Mouse (Mus musculus) heart, adult 18-20 months (tissue): ENCODE measurements around the gene Spp2. TPM values are rescaled to one million over a fixed set of nuclear protein-coding genes. Genes with fewer than 3 reads are reported as not detected.

Source experiments
- DNase-seq, 2 experiments: peaks; one replicate each; pipeline ENCODE4 v3.0.0; 2021 to 2022; ENCODE audit warnings: mixed read lengths in 1 of 2
- long read RNA-seq, 2 experiments: library from polyadenylated mRNA; stranded (forward); transcript quantifications; one replicate each; pipeline ENCODE4 v2.0.0; 2021
- total RNA-seq, 2 experiments: library from RNA; stranded (reverse); gene quantifications; 2 replicates each; pipeline ENCODE4 v1.2.3; 2021

Spp2 gene
- not detected for total RNA-seq
- long read RNA-seq, experiment 1 = 0 reads
- long read RNA-seq, experiment 2 = 0 reads

DNA sequence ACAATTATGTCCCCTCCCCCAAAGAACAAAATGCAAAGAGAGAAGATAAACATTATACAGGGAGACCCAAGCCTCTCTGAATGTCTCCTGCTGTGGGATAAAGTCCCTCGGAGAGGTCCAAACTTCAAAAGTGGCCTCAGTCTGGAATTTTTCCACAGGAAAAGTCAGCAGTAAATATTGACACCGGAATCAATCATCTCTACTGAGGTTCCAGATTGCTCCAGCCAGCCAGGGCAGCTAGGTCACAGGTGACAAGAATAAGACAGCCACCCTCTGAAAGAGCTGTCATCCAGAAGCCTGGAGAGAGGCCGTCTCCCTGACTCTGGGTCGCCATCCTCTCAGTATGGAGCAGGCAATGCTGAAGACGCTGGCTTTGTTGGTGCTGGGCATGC, at the start of gene Spp2:
Gene Spp2 (plus strand): TSS at position 155 of the 392 bp plus-strand sequence.
- no peak for DNase-seq

DNA sequence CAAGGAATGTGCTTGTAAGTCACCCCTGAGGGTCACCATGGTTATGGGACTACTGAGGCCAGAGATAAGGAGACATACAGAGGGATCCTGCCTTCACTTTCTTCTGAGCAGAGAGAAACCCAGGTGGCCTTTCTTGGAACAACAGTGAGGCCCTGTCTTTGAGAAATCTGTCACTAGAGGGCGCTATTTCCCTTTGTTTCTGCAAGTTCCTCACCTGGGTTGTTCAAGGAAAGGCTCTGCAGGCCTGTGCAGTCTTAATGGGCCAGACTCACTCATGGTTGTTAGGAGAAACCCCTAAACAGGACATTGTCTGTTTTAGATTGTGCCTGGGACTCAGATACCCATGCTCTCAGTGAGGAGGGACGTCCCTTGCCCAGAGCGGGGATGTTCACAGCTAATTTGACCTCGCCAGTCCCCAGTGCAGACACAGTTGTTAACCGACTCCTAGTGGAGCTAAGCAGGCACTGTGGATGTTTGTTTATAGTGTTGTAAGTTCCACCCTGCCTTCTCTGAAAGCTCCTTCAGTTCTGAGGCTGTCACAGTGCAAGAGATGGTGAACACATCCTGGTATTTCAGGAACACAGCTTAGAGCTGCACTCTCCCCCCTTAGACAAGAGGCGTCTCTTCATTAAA, 49.2 kb upstream of the Spp2 start:
- peak; percentile 10 to 50 for DNase-seq

DNA sequence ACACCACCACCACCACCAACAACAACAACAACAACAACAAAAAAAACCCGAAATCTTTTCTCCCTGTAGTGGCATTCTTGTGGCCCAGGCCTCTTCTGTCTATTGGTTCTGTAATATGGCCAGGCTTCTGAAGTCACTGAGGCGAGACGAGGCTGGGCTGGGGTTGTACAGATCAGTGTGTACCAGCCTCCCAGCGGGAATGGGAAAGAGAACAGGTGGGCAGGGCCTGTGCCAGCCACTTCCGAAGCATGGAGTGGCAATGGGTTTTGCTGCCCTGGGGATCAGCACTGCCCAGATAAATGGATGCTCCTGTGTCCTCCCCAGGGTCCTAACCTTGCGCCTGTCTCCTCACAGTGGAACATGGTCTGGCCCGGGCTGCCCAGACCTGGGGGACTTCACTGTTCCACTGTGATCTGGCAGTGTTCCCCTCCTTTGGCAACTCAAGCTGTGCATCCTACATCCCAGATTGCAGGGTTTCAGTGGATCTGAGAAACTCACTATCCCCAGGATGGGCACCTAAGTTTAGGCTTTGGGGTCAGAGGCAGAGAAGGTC, 48.6 kb upstream of the Spp2 start:
- DNase-seq = no peak

DNA sequence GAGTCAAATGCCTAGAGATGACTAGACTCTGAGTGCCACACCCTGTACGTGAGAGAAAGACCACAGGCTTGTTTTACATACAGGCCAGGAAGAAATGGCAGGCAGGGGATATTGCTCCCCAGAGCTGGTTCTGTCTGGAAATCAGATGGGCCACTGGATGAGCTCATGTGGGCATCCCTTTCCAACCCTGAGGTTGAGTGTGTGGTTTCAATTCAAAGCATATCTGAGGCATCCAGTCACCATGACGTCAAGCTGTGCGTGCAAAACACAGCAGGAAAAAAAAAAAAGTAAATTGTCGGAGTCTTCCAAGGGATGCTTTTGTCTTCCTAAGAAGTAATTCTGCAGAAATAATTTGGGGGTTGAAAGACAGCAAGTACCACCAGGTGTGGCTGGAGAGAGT, 45.7 kb upstream of the Spp2 start:
- DNase-seq = no peak

DNA sequence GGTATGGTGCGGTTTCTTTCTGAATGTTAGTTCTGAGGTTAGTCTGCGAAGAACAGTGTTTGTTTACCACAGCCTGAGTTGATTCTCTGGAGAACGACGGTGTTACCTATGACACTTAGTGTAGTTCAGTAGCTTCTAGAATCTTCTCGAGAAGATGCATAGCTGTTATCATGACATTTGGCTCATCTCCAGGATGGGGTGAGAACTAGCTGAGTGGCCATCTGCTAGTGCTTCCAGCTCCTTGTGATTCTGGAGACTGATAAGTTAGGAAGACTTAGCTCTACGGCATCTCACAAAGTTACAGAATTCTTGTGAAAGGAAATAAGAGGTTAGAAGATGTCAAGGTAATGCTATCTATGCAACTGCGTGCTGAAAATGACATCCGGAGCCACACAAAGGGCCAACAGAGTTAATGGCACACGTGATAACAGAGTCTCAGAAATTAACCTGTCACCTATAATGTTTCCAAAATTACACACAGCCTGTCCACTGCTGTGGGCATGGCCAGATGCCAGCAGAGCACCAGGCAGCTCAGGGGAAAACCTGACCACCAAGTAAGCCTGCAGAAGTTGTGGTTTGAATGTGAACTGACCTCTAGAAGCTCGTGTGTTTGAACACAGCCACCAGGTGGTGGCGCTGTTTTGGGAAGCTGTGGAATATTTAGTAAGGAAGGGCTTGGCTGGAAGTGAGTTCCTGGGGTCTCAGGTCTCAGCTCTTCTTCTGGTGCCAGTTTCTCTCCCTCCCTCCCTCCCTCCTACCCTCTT, 39.7 kb upstream of the Spp2 start:
- DNase-seq = no peak

DNA sequence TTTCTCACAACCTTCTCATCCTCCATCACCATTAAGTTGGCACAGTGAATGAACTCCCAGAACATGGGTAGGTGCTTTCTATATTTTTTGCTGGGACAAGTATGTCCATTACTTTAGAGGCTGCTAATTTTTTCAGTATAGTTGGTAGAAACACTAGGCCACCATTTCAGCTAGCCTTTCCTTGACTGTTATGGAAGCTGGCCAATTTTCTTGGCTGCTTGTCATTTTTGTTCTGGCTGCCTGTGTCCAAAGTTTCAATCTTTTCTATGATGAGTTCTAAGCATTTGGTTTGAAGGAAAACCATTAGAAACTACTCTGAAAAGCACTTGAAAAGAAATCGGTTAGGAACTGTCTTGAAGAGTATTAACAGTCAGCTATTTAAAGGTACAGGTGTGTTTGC, 28.3 kb upstream of the Spp2 start:
- DNase-seq = peak in 1 of 2 experiments; percentile 3

DNA sequence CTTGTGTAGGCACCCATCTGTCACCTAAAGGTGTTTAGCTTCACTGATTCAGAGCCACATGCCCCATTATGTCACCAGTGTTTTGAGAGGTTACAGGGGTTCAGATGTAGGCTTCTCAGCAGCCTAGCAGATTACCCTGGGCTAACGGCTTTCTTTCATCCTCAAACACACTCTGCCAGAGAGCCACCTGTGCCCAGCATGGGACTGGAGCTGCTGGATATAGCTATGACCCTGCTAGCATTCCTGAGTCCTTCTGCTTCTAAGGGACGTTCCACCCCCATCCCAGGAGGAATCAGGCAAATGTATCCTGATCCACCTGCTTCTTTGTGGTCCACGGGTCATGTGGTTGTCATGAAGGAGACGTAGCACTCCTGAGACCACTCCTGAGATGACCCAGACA, 15.1 kb upstream of the Spp2 start:
- no peak for DNase-seq

DNA sequence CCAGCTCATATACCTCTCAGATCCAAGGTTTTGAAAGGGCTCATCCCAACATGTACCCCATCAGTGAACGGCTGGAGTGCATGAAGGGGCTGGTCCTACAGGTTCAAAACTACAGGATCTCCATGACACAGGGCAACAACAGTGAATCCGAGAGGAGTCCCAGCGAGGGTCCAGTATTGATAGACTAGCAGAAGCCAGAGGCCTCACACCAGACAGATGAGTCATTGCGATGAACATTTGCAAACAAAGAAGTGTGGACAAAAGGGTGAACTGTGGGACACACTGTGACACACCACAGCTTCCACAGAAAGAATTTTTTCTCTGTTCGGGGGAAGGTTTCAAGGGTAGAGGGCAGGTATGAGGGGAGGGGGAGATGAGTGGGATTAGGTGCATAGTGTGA, 13.4 kb upstream of the Spp2 start:
- DNase-seq = no peak

DNA sequence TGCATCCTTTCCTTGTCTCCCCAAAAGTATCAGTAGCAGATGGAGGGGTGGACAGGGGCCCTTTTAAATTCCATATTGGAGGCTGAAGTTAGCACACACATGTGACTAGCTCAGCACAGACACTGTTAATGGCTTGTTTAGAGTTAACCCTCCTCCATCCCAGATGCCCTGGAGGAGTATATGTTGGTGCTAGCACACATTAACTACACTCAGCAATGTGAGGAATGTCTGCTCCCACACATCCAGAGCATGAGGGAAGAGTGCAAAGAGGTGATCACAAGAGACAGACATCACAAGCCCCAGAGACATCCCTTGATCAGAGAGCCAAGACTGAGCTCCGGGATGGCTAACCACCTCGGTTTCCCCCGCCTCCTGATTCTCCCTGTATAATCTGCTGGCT, 3.4 kb upstream of the Spp2 start:
- no peak for DNase-seq

DNA sequence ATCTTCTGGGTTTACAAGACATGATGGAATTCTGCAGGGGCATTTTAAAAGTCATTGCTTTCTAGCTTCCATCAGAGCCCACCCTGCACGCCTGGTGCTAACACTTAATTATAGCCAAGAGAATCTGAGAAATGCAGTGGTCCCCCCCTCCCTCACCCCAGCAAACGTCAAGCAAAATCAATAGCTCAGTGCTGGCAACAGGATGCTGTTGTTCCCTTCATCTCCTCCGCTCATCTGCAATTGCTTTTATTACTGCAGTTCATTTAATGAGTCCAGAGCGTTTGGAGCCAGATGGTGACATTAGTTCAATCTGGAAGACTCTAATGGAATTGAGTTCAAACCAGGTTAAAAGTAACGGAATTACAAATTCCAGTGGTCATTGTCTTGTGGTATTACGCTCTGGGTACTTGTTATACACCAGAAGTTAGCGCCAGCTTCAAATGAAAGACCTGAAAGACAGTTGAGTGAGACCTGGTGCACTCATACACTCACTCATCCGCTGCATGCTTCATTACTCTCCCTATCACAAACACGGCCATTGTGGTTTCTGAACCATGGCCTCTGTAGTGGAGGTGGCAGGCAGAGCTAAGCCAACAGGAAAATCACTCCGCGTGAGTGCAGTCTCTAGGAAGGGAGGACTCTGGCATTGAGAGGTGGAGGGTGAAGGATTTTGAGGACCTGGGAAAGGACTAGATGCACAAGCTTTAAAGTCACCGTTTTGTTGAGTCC, 519 bp upstream of the Spp2 start:
- no peak for DNase-seq

DNA sequence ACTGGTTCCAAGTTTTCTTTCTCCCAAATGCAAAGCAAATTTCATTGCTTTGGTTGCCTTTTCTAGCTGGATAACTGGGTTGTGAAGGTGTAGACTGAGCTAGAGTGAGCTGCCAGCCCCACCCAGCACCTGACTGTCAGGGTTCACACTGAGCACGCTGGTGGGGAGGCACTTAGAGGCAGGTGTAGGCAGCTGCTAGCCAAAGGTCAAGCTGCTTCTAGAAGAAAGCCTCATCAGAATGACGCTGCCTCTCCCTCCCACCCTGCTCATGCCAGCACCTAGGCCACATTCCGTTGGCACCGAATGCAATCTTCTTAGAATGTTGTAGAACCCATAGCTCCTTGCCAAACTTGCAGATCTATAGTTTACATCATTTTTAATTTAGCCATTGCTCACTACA, 1.6 kb downstream of the Spp2 start:
- DNase-seq = no peak

DNA sequence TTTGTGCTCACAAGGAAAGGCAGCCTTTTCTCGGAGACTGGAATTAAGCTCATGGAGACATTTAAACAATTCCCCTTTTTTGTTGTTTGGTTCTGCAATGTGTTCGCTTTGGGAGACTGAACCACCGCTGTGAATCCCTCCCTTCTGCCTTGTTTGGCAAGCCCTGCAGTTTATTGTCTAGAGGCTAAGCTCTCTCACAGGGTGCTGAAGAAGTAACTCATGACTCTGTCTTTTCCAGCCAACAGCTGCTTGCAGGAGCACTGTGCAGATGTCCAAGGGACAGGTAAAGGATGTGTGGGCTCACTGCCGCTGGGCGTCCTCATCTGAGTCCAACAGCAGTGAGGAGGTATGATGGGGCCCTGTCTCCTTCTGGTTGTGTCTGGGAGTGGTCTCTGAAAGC, 5.3 kb downstream of the Spp2 start:
- DNase-seq = no peak

DNA sequence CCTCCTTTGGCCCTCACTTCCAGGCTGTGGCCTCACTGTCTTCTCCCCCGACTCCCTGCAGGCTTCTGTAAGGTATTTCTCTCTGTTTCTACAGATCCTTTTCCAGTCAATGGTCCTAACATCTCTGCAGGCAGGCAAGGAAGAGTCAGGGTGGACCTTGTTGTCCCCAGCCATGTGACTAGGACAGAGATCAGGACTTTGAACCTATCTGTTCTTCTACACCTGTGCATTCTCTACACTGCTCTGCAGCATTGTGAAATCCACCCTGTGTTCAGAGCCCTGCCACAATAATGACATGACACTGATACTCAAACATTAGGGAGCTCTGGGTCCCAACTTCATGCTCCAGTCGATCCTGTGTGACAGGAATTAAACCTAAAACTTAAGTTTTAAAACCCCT, 12.2 kb downstream of the Spp2 start:
- DNase-seq = no peak

DNA sequence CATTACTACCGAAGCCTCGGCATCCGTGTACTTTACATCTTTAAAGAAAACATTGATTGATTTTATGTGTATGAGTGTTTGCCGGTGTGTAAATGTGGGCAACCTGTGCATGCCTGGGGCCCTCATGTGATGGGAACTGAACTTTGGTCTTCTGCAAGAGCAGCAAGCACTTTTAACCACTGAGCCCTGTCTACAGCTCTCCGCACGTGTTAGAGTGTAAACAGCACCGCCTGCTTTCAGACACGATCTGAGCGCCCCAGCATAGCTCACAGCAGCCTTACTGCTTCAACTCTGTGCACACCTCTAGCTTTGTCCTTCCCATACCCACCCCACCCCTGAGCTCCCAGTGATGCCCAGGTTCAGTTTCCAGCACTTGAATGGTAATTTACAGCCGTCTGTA, 15.3 kb downstream of the Spp2 start:
- no peak for DNase-seq

DNA sequence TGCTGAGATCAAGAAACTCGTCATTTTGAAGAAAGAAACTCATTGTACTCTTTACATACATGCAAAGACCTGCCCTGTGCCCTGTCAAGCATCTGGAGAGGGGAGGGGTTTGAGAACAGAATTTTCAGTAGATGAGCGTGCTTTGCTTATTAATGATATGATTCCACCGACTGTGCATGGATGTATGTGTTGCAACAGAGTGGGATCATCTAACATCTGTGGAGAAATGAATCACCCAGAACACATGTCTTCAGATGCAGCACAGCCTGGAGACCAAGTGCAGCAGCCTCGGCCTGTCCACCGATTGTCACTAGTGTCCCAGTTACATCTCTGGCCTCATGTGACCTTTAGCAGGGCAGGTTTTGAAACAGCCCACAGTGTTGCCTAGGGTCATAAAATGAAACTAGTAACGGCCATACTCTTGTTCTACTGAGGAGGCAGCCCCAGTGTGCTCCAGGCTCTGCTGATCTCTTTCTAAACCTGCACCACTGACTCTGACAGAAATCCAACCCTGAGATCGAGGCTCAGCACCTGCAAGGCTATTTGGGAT, 16.2 kb downstream of the Spp2 start:
- no peak for DNase-seq

DNA sequence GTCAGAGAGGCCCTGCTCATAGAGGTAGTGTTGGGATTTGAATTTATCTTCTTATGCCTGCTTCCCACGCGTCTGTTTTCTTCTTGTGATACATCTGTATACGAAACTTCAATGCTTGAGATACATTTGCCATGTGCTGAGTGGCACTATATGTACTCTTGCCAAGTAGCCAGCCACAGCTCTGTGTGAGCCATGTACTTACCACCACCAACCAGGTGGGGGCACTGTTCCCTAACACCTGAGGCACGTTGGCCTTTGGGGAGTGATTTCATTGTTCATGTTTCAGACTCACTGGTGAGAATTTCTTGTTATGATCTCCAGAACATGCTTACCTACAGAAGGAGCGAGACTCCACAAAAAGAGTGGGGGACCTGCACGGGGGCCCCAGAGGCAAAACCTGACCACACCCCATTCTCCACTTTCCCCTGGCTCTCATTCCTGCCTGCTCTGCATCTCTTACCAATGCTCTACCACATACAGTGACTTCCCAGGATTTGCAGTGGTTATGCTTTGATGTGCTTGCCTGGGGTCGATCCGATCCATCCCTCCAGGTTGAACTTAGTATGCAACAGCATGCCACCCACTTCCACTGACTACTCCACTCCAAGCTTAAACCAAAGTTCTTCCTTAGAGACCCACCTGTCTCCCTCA, 18.0 kb downstream of the Spp2 start:
- DNase-seq = peak; percentile 54 to 88

DNA sequence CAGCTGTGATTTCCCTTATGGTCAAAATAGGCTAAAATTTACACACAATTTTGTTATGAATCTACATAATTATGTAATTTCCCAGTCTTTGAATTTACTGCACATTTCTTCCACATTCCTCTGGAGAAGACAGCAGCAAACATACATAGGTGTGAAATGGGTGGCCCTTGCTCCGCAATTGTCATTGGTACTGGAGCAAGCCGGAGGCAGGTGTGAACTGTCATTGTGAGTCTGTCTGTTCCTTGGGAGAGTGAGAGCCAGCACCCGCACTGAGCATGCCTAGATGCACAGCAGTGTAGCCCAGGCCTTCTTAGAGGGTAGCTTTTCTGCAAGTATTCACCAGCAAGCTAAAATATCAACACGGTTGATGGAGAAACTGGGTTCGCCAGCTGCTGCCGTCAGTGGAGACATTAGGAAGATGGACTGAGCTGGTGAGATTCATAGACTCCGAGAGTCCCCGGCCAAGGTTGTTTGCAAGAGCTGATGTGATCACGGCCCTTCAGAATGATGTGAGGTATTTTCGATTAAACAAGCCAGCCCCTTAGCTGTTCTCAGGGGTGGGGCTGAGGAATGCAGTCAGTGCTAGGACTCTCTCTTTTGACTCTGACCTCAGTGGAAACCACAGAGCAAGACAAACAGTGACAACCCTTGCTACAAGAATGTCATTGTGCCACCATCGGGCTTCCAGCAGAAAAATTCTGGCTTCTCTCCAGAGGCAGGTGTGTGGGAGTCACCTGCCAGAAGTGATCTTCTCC, 21.4 kb downstream of the Spp2 start:
- DNase-seq = no peak

DNA sequence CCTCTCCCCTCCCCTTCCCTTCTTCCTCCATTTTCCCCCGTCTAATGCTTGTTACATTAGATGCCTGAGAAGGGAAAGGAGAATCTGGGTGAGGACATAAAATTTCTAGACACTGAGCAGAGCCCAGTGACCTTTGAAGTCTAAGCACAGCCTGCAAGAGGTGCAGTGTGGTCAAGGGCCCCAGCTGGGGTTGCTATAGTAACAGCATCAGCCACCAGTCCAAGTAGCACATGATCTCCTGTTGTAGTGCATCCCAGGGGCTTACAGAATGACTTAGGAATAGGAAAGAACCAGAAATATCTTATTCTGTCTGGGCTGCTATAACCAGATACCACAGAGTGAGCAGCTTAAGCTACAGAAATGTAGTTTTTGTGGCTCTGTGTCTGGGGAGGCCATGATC, 22.7 kb downstream of the Spp2 start:
- no peak for DNase-seq

DNA sequence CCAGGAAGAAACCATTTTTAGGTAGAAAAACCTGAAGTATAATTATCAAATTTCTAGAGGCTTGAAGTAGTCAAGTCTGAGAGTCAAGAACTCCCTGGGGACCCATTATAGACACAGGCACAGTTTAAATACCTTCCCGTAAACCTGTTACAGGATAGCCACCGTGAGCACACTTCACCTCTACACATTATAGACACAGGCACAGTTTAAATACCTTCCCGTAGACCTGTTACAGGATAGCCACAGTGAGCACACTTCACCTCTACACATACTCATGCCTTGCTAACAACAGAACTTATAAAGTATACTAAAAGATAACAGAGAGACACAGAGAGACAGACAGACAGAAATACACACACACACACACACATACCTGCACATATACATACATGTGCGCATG, 24.5 kb downstream of the Spp2 start:
- DNase-seq = no peak

DNA sequence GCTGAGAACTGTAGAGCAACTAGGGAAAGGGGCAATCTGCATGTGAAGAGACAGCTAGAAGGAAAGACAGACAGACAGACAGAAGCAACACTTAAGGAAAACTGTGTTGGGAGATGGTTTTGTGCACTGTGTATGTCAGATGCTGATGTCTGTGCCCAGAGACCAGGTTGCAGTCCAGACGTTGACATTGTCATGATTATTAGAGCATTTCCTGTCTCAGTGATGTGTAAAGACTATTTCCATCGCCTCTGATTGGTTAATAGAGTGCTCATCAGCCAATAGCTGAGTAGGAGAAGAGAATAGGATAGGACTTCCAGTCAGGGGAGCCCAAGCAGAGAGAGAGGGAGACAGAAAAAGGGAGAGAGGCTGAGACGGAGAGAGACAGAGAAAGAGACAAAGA, 25.8 kb downstream of the Spp2 start:
- DNase-seq = no peak

DNA sequence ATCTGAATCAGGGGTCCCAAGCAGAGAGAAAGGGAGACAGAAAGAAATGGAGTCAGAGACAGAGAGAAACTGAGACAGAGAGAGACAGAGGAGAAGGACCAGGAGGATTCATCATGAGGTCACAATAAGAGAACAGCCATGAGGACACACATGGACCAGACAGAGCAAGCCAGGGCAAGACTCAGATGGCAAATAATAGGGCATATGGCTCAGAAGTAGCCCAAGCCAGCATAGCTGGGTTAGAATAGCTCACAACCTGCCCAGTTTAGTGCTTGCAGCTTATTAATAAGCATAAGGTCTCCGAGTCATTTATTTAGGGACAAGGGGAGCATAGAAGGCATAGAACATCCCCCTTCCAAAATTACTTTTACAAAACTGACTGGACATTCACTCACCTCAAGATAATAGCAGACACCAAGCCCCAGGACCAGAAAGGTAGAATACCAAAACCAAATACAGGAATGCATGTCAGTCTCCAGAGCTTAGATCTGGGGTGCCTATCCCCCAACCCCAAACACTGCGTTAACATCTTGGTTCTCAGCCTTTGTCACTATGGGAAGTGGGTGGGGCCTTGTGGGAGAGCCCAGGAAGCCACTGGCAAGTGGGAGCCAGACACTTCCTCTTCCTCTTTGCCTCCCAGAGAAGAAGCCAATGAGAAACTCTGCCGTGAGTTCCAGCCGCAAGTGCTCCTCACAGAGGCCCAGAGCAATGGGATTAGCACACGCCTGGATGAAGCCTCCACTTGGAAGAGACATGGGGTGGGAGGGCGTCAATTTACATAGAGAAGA, 26.5 kb downstream of the Spp2 start:
- no peak for DNase-seq
